Mouse (Mus musculus) embryonic facial prominence, embryonic 12.5 days (tissue): ENCODE data around the gene Nfic. TPM values are rescaled to one million over a fixed set of nuclear protein-coding genes. Genes with fewer than 3 reads are reported as not detected.
A peak's percentile ranks its signal among the peaks of the same experiment; 100 is the strongest.

ENCODE experiments used
- ATAC-seq: fragments of 200-750 bp; cut with Nextera tagmentation; 2 replicates; pipeline ENCODE4 v1.8.0; 2017; ENCODE audit not compliant: insufficient number of reproducible peaks, insufficient read depth, low FRiP score, low TSS enrichment
- H3K27ac ChIP-seq: fragments of 300-500 bp; sonication (generic); 2 replicates; pipeline ENCODE4 v1.5.1; 2016; ENCODE audit warnings: mild to moderate bottlenecking
- H3K27me3 ChIP-seq: fragments of 300-500 bp; sonication (generic); 2 replicates; pipeline ENCODE4 v1.6.1; 2016; ENCODE audit warnings: mild to moderate bottlenecking, moderate library complexity
- H3K36me3 ChIP-seq: fragments of 300-500 bp; sonication (generic); 2 replicates; pipeline ENCODE4 v1.6.1; 2016; ENCODE audit warnings: mild to moderate bottlenecking
- H3K4me1 ChIP-seq: fragments of 300-500 bp; sonication (generic); 2 replicates; pipeline ENCODE4 v1.6.1; 2016
- H3K4me2 ChIP-seq: fragments of 300-500 bp; sonication (generic); replicated peaks from 2 replicates; pipeline ENCODE4 v1.6.1; 2016; ENCODE audit warnings: mild to moderate bottlenecking, moderate library complexity
- H3K4me3 ChIP-seq: fragments of 300-500 bp; sonication (generic); 2 replicates; pipeline ENCODE4 v1.5.1; 2016; ENCODE audit warnings: mild to moderate bottlenecking
- H3K9ac ChIP-seq: fragments of 300-500 bp; sonication (generic); 2 replicates; pipeline ENCODE4 v1.6.1; 2016; ENCODE audit warnings: mild to moderate bottlenecking, moderate library complexity
- H3K9me3 ChIP-seq: fragments of 300-500 bp; sonication (generic); 2 replicates; pipeline ENCODE4 v1.6.1; 2016; ENCODE audit warnings: mild to moderate bottlenecking, moderate library complexity
- WGBS: fragments of 180-500 bp; shearing (Covaris S2); methylation state at CpG from one replicate; pipeline ENCODE4 v1.1.7; 2016; 5-methylcytosine and 5-hydroxymethylcytosine counted together
- polyA plus RNA-seq: library from polyadenylated mRNA; unstranded; fragments of >200 nt; fragmentation: Nextera tagmentation; extraction: Ambion mirVana; gene quantifications from 2 replicates; pipeline ENCODE4 v1.2.1, GENCODE M21; 2016

The Nfic gene
- polyA plus RNA-seq, 1 experiment from 2014 or later: 46.2 TPM

DNA sequence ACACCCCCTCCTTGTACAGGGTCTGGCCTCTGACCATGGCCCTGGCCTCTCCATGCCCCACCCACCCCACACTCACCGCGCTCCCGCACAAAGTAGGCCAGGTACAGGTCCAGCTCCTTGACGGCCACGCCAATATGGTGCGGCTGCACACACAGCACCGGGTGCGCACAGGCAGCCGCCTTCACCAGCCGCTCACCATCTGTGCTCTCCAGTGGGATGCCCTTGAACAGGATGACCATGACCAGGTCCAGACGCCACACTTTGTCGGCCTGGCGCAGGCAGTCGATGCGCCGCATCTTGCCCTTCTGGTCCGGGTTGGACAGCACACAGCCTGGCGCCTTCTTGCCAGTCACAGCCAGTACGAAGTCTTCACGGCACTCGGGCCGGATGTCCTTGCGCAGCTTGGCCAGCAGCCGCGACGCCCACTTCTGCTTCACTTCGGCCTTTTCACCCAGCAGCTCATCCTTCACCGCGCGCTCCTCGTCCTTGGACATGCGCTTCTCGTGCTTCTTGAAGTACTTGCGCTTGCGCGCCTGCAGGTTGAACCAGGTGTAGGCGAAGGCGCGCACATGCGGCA, 35.2 kb downstream of the Nfic start:
- Histone ChIP-seq H3K4me2 (no peak overlapping the region), H3K9me3 (no peaks in the 10 kb centered on the region), H3K4me1 (peaks cover 45% of the 10 kb centered on the region), H3K27ac (no peak overlapping the region), H3K9ac (no peak overlapping the region), H3K36me3 (0 out of 2 replicates have a peak, but pooled peaks cover 12% of the 10 kb centered on the region), H3K27me3 (peaks cover 15% of the 10 kb centered on the region), H3K4me3 (no peak overlapping the region)
- ATAC-seq: 0 out of 2 replicates have a peak, but pooled peaks have one; percentile 2
- WGBS: 87% methylated on average over 40 of the region's 40 CpGs

GRCm38 (mm10) chr10:81419111-81419928, 36.1 kb downstream of the Nfic start:
- H3K4me3 ChIP-seq: no peak overlapping the region
- no peaks in the 10 kb centered on the region for H3K9me3 ChIP-seq
- no peak overlapping the region for H3K9ac ChIP-seq
- no peak for ATAC-seq
- peaks cover 7% of the 10 kb centered on the region; the same call in 1 of the 2 replicates for H3K27me3 ChIP-seq
- 89% methylated on average over 10 of the region's 10 CpGs for WGBS
- H3K36me3 ChIP-seq: 0 out of 2 replicates have a peak, but pooled peaks cover 12% of the 10 kb centered on the region
- H3K4me2 ChIP-seq: no peak overlapping the region
- no peak overlapping the region for H3K27ac ChIP-seq
- peaks cover 45% of the 10 kb centered on the region for H3K4me1 ChIP-seq

DNA sequence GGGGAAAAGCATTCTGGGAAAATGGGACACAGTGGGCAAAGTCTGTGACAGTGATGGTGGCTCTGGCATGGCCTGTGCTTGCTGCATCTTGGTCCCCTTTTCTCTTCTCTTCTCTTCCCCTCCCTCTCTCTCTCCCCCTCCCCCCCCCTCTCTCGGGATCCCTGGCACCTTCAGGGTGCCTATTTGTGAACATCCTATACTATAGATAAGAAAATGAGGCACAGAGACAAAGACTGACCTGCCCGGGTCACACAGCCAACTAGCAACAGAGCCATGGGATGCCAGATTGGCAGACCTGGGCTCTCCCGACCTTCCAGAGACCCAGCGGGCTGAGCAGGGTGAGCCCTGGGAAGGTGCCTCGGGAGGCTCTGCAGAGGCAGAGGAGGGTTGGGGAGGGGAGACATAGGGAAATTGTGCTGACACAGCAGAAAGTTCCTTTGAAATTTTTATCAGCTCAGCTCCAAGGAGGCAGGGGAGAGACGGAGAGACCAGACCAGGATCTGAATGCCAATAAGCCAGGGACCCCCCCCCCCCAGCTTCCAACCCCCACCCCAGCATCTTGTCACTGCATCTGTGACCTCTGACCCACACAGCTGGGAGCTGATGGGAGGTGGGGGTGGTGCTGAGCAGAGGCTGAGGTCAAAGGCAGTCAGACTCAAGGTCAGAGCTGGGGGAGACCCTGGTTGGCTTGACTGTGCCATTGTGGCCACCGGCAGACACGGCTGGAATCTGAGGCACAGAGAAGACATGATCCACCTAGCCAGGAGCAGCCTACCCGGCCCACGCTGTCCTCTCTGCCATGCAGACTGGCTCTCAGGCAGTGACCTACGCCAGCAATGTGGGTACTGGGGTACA, 37.0 kb downstream of the Nfic start:
- Histone ChIP-seq H3K4me2 (no peak overlapping the region), H3K9ac (0 out of 2 replicates have a peak overlapping the region, but pooled peaks have one; percentile 6), H3K4me3 (no peak overlapping the region), H3K27ac (no peak overlapping the region), H3K36me3 (0 out of 2 replicates have a peak, but pooled peaks cover 12% of the 10 kb centered on the region), H3K9me3 (no peaks in the 10 kb centered on the region), H3K4me1 (peaks cover 49% of the 10 kb centered on the region), H3K27me3 (0 out of 2 replicates have a peak, but pooled peaks cover under 1% of the 10 kb centered on the region)
- ATAC-seq: no peak
- WGBS: 43% methylated on average over 11 of the region's 11 CpGs

- H3K27me3 ChIP-seq: no peaks in the 10 kb centered on the region
- peak overlapping the region; percentile 55 for H3K4me2 ChIP-seq
- no peaks in the 10 kb centered on the region for H3K9me3 ChIP-seq
- H3K4me1 ChIP-seq: peaks cover 58% of the 10 kb centered on the region
- 0 out of 2 replicates have a peak, but pooled peaks cover 12% of the 10 kb centered on the region for H3K36me3 ChIP-seq
- peak overlapping the region; percentile 34 for H3K9ac ChIP-seq
- ATAC-seq: no peak
- 43% methylated on average over 12 of the region's 12 CpGs for WGBS
- peak overlapping the region; percentile 84 for H3K27ac ChIP-seq
- peak overlapping the region; percentile 28 for H3K4me3 ChIP-seq
Observed at GRCm38 (mm10) chr10:81417227-81418215, 37.9 kb downstream of the Nfic start.

DNA sequence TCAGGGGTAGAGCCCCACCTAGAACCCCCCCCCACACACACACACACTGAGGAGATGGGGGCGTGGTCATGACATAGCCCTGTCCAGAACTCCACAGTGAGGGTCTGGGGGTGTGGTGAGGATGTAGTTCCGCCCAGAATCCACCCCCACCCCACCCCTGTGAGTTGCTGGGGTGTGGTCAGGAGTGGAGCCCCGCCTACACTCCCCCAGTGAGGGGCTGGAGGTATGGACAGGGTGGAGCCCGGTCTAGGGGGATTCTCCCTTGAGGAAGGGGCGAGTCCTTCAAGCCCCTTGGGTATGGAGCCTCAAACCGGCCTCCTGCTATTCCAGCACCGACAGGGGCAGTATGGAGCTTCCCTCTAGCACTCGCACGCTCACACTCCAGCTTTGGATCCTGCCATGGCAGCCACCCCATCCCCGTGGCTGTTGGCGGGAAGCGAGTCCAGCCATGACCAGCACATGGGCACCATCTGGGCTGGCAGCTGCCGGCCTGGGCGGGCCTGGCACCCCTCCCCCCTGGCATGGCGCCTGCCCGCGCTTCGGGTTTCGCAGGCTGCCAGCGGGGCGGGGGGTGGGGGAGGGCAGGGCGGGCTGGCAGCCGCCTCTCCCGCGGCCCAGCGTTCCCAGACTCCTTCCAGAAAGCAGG, 38.7 kb downstream of the Nfic start:
- peak overlapping the region; percentile 28 for H3K4me3 ChIP-seq
- H3K27me3 ChIP-seq: no peaks in the 10 kb centered on the region
- H3K27ac ChIP-seq: peak overlapping the region; percentile 84
- WGBS: 3% methylated on average over 22 of the region's 26 CpGs
- H3K4me1 ChIP-seq: peaks cover 66% of the 10 kb centered on the region
- ATAC-seq: peak; percentile 53
- peak overlapping the region; percentile 34 for H3K9ac ChIP-seq
- 0 out of 2 replicates have a peak, but pooled peaks cover 12% of the 10 kb centered on the region for H3K36me3 ChIP-seq
- H3K4me2 ChIP-seq: peak overlapping the region; percentile 55
- H3K9me3 ChIP-seq: no peaks in the 10 kb centered on the region

- H3K9me3 ChIP-seq: no peaks in the 10 kb centered on the region
- H3K4me1 ChIP-seq: peaks cover 70% of the 10 kb centered on the region
- no peaks in the 10 kb centered on the region for H3K27me3 ChIP-seq
- no peak for ATAC-seq
- H3K27ac ChIP-seq: peak overlapping the region; percentile 84; the same call in 1 of the 2 replicates
- no peak overlapping the region for H3K4me2 ChIP-seq
- WGBS: 56% methylated on average over 17 of the region's 17 CpGs
- H3K4me3 ChIP-seq: no peak overlapping the region
- no peak overlapping the region for H3K9ac ChIP-seq
- H3K36me3 ChIP-seq: 0 out of 2 replicates have a peak, but pooled peaks cover 12% of the 10 kb centered on the region
Observed at GRCm38 (mm10) chr10:81415549-81416310, 39.7 kb downstream of the Nfic start.

- Histone ChIP-seq H3K4me3 (no peak overlapping the region), H3K9me3 (no peaks in the 10 kb centered on the region), H3K27me3 (no peaks in the 10 kb centered on the region), H3K4me2 (no peak overlapping the region), H3K27ac (peak overlapping the region; percentile 54), H3K4me1 (peaks cover 70% of the 10 kb centered on the region), H3K9ac (no peak overlapping the region), H3K36me3 (0 out of 2 replicates have a peak, but pooled peaks cover 10% of the 10 kb centered on the region)
- ATAC-seq: no peak
- WGBS: 81% methylated on average over 5 of the region's 5 CpGs
Observed at GRCm38 (mm10) chr10:81415146-81415545, 40.3 kb downstream of the Nfic start.

GRCm38 (mm10) chr10:81414682-81415081, 40.8 kb downstream of the Nfic start:
- H3K36me3 ChIP-seq: 0 out of 2 replicates have a peak, but pooled peaks cover 5% of the 10 kb centered on the region
- no peaks in the 10 kb centered on the region for H3K9me3 ChIP-seq
- 0 out of 2 replicates have a peak overlapping the region, but pooled peaks have one; percentile 39 for H3K4me2 ChIP-seq
- peaks cover 73% of the 10 kb centered on the region for H3K4me1 ChIP-seq
- H3K27me3 ChIP-seq: no peaks in the 10 kb centered on the region
- no peak overlapping the region for H3K9ac ChIP-seq
- H3K27ac ChIP-seq: peak overlapping the region; percentile 54
- no peak for ATAC-seq
- no peak overlapping the region for H3K4me3 ChIP-seq

- no peaks in the 10 kb centered on the region for H3K9me3 ChIP-seq
- peaks cover 5% of the 10 kb centered on the region; the same call in 1 of the 2 replicates for H3K36me3 ChIP-seq
- H3K4me1 ChIP-seq: peaks cover 74% of the 10 kb centered on the region
- peak overlapping the region; percentile 54 for H3K27ac ChIP-seq
- peak; percentile 12 for ATAC-seq
- H3K4me2 ChIP-seq: peak overlapping the region; percentile 39
- 25% methylated on average over 26 of the region's 26 CpGs for whole genome bisulfite sequencing
- H3K4me3 ChIP-seq: peak overlapping the region; percentile 9; the same call in 1 of the 2 replicates
- peaks cover under 1% of the 10 kb centered on the region for H3K27me3 ChIP-seq
- 0 out of 2 replicates have a peak overlapping the region, but pooled peaks have one; percentile 25 for H3K9ac ChIP-seq
Observed at GRCm38 (mm10) chr10:81413310-81414261, 41.8 kb downstream of the Nfic start.
